Mouse (Mus musculus): Measurements from ENCODE around the gene Dppa3. TPM values are rescaled to one million over a fixed set of nuclear protein-coding genes. Genes with fewer than 3 reads are reported as not detected.
A peak's percentile ranks its signal among the peaks of the same experiment; 100 is the strongest.

Dppa3 gene
- polyA plus RNA-seq, 1 experiment from 2014 or later = not detected

GRCm38 (mm10) chr6:122657630-122658029 lies 31.4 kb downstream of the Dppa3 start:
- Histone ChIP-seq H3K36me3 (no peaks in the 10 kb centered on the region), H3K9ac (no peak overlapping the region), H3K9me3 (replicated peaks) (no peaks in the 10 kb centered on the region), H3K4me3 (replicated peaks) (no peak overlapping the region), H3K4me1 (peaks cover under 1% of the 10 kb centered on the region; the same call in 1 of the 2 replicates), H3K4me2 (no peak overlapping the region), H3K27ac (no peak overlapping the region), H3K27me3 (peaks cover 17% of the 10 kb centered on the region)
- WGBS = 85% methylated on average over 5 of the region's 5 CpGs
- no peak for ATAC-seq (replicated peaks; ENCODE audit: low FRiP score)

- H3K27ac ChIP-seq = no peak overlapping the region
- 14% methylated on average over 7 of the region's 7 CpGs for WGBS
- H3K9me3 ChIP-seq (replicated peaks) = no peaks in the 10 kb centered on the region
- H3K4me2 ChIP-seq = no peak overlapping the region
- no peak for ATAC-seq (replicated peaks; ENCODE audit: low FRiP score)
- no peak overlapping the region for H3K4me3 ChIP-seq (replicated peaks)
- peaks cover 5% of the 10 kb centered on the region; the same call in 1 of the 2 replicates for H3K4me1 ChIP-seq
- H3K27me3 ChIP-seq = peaks cover 34% of the 10 kb centered on the region
- no peak overlapping the region for H3K9ac ChIP-seq
- no peaks in the 10 kb centered on the region for H3K36me3 ChIP-seq
Measured at GRCm38 (mm10) chr6:122659567-122659966, 33.4 kb downstream of the Dppa3 start.

- 39% methylated on average over 8 of the region's 8 CpGs for WGBS
- Histone ChIP-seq H3K36me3 (no peaks in the 10 kb centered on the region), H3K4me2 (no peak overlapping the region), H3K9me3 (replicated peaks) (no peaks in the 10 kb centered on the region), H3K4me3 (replicated peaks) (no peak overlapping the region), H3K4me1 (peaks cover 5% of the 10 kb centered on the region; the same call in 1 of the 2 replicates), H3K9ac (no peak overlapping the region), H3K27ac (no peak overlapping the region), H3K27me3 (peaks cover 36% of the 10 kb centered on the region)
- ATAC-seq (replicated peaks; ENCODE audit: low FRiP score) = no peak
Measured at GRCm38 (mm10) chr6:122660601-122661379, 34.6 kb downstream of the Dppa3 start.

GRCm38 (mm10) chr6:122662551-122663264 lies 36.5 kb downstream of the Dppa3 start:
- H3K4me2 ChIP-seq = no peak overlapping the region
- H3K36me3 ChIP-seq = no peaks in the 10 kb centered on the region
- WGBS = 22% methylated on average over 22 of the region's 22 CpGs

GRCm38 (mm10) chr6:122663596-122664206 lies 37.5 kb downstream of the Dppa3 start:
- Histone ChIP-seq H3K9ac (no peak overlapping the region), H3K27me3 (peaks cover 36% of the 10 kb centered on the region), H3K4me1 (peaks cover 5% of the 10 kb centered on the region; the same call in 1 of the 2 replicates), H3K4me2 (no peak overlapping the region), H3K27ac (no peak overlapping the region), H3K9me3 (replicated peaks) (no peaks in the 10 kb centered on the region), H3K36me3 (no peaks in the 10 kb centered on the region), H3K4me3 (replicated peaks) (no peak overlapping the region)
- WGBS = 38% methylated on average over 14 of the region's 14 CpGs
- no peak for ATAC-seq (replicated peaks; ENCODE audit: low FRiP score)

More at GRCm38 (mm10) chr6:122662551-122663264, 36.5 kb downstream of the Dppa3 start:
- Histone ChIP-seq H3K9ac (no peak overlapping the region), H3K9me3 (replicated peaks) (no peaks in the 10 kb centered on the region), H3K27ac (no peak overlapping the region), H3K4me1 (peaks cover 5% of the 10 kb centered on the region; the same call in 1 of the 2 replicates), H3K27me3 (peaks cover 36% of the 10 kb centered on the region), H3K4me3 (replicated peaks) (no peak overlapping the region)
- peak; percentile 33; the same call in 1 of the 2 replicates for ATAC-seq (replicated peaks; ENCODE audit: low FRiP score)

GRCm38 (mm10) chr6:122665866-122666265 lies 39.7 kb downstream of the Dppa3 start:
- Histone ChIP-seq H3K4me1 (peaks cover 10% of the 10 kb centered on the region; the same call in 1 of the 2 replicates), H3K27ac (no peak overlapping the region), H3K9me3 (replicated peaks) (no peaks in the 10 kb centered on the region), H3K27me3 (peaks cover 36% of the 10 kb centered on the region), H3K9ac (no peak overlapping the region), H3K4me2 (no peak overlapping the region), H3K36me3 (no peaks in the 10 kb centered on the region), H3K4me3 (replicated peaks) (no peak overlapping the region)
- no peak for ATAC-seq (replicated peaks; ENCODE audit: low FRiP score)
- 64% methylated on average over 7 of the region's 7 CpGs for WGBS

GRCm38 (mm10) chr6:122667715-122668114 lies 41.5 kb downstream of the Dppa3 start:
- H3K9ac ChIP-seq = no peak overlapping the region

GRCm38 (mm10) chr6:122668823-122669222 lies 42.6 kb downstream of the Dppa3 start:
- no peak for ATAC-seq (replicated peaks; ENCODE audit: low FRiP score)
- 0 out of 2 replicates have a peak, but pooled peaks cover 6% of the 10 kb centered on the region for H3K4me1 ChIP-seq

More at GRCm38 (mm10) chr6:122667715-122668114, 41.5 kb downstream of the Dppa3 start:
- Histone ChIP-seq H3K4me1 (peaks cover 9% of the 10 kb centered on the region; the same call in 1 of the 2 replicates), H3K4me3 (replicated peaks) (no peak overlapping the region), H3K36me3 (no peaks in the 10 kb centered on the region), H3K27ac (no peak overlapping the region), H3K27me3 (peaks cover 18% of the 10 kb centered on the region), H3K9me3 (replicated peaks) (no peaks in the 10 kb centered on the region), H3K4me2 (no peak overlapping the region)
- WGBS = 84% methylated on average over 5 of the region's 5 CpGs
- ATAC-seq (replicated peaks; ENCODE audit: low FRiP score) = no peak

GRCm38 (mm10) chr6:122669406-122670200 lies 43.4 kb downstream of the Dppa3 start:
- Histone ChIP-seq H3K4me2 (peak overlapping the region; percentile 64), H3K27ac (no peak overlapping the region), H3K4me3 (replicated peaks) (peak overlapping the region; percentile 48), H3K9ac (no peak overlapping the region), H3K27me3 (peaks cover 2% of the 10 kb centered on the region; the same call in 1 of the 2 replicates), H3K9me3 (replicated peaks) (no peaks in the 10 kb centered on the region), H3K36me3 (no peaks in the 10 kb centered on the region), H3K4me1 (0 out of 2 replicates have a peak, but pooled peaks cover 6% of the 10 kb centered on the region)
- whole genome bisulfite sequencing = 9% methylated on average over 19 of the region's 19 CpGs
- ATAC-seq (replicated peaks; ENCODE audit: low FRiP score) = peak; percentile 91

More at GRCm38 (mm10) chr6:122668823-122669222, 42.6 kb downstream of the Dppa3 start:
- no peaks in the 10 kb centered on the region for H3K9me3 ChIP-seq (replicated peaks)
- peaks cover 7% of the 10 kb centered on the region; the same call in 1 of the 2 replicates for H3K27me3 ChIP-seq
- no peaks in the 10 kb centered on the region for H3K36me3 ChIP-seq
- H3K27ac ChIP-seq = no peak overlapping the region
- no peak overlapping the region for H3K4me3 ChIP-seq (replicated peaks)
- H3K4me2 ChIP-seq = no peak overlapping the region
- H3K9ac ChIP-seq = no peak overlapping the region
- WGBS = 82% methylated on average over 5 of the region's 5 CpGs

GRCm38 (mm10) chr6:122670201-122670551 lies 44.0 kb downstream of the Dppa3 start:
- ATAC-seq (replicated peaks; ENCODE audit: low FRiP score) = 0 out of 2 replicates have a peak, but pooled peaks have one; percentile 10
- H3K9ac ChIP-seq = no peak overlapping the region

GRCm38 (mm10) chr6:122670841-122671240 lies 44.6 kb downstream of the Dppa3 start:
- Histone ChIP-seq H3K4me1 (0 out of 2 replicates have a peak, but pooled peaks cover 6% of the 10 kb centered on the region), H3K9ac (no peak overlapping the region), H3K4me3 (replicated peaks) (no peak overlapping the region), H3K27me3 (no peaks in the 10 kb centered on the region), H3K27ac (no peak overlapping the region), H3K4me2 (no peak overlapping the region), H3K36me3 (no peaks in the 10 kb centered on the region), H3K9me3 (replicated peaks) (no peaks in the 10 kb centered on the region)
- ATAC-seq (replicated peaks; ENCODE audit: low FRiP score) = no peak
- 91% methylated on average over 4 of the region's 4 CpGs for WGBS

More at GRCm38 (mm10) chr6:122670201-122670551, 44.0 kb downstream of the Dppa3 start:
- WGBS = 30% methylated on average over 10 of the region's 10 CpGs
- no peaks in the 10 kb centered on the region for H3K27me3 ChIP-seq
- peak overlapping the region; percentile 48 for H3K4me3 ChIP-seq (replicated peaks)
- no peak overlapping the region for H3K27ac ChIP-seq
- 0 out of 2 replicates have a peak, but pooled peaks cover 6% of the 10 kb centered on the region for H3K4me1 ChIP-seq
- no peaks in the 10 kb centered on the region for H3K9me3 ChIP-seq (replicated peaks)
- peak overlapping the region; percentile 64 for H3K4me2 ChIP-seq
- no peaks in the 10 kb centered on the region for H3K36me3 ChIP-seq
